Mouse (Mus musculus) spleen, embryonic (tissue): ENCODE measurements around the gene Ccdc182.

Experiments
- CTCF ChIA-PET: fragments of 350-600 bp; sonication (Branson Sonifier 250); formaldehyde crosslinking; loops from one replicate; lab custom pipeline; 2022; lab: Charles Lee

The Ccdc182 gene

DNA sequence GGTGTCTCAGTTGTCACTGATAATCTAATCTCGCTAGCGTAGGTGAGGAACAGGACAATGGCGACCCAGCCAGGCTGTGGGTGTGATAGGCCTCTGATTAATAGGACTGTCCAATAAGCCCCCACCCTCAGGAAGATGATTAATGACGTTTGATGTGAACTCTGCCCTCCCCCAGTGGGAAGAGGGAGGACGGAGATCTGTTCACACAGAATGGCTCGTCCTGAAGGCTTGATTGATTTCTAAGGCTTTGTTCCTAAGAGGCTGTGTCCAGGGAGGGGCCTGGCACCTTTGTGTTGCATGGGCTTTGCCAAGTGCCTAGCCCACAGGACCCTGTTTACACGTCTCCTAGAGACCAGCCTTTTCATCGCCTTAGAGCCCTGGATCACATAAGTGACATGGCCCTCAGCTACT, 13.4 kb upstream of the Ccdc182 start:
- CTCF ChIA-PET = interaction anchor here (0.6 kb wide), 1 partner anchor 9 kb away, joined by 4 read pairs; no protein-coding TSS in a partner anchor

DNA sequence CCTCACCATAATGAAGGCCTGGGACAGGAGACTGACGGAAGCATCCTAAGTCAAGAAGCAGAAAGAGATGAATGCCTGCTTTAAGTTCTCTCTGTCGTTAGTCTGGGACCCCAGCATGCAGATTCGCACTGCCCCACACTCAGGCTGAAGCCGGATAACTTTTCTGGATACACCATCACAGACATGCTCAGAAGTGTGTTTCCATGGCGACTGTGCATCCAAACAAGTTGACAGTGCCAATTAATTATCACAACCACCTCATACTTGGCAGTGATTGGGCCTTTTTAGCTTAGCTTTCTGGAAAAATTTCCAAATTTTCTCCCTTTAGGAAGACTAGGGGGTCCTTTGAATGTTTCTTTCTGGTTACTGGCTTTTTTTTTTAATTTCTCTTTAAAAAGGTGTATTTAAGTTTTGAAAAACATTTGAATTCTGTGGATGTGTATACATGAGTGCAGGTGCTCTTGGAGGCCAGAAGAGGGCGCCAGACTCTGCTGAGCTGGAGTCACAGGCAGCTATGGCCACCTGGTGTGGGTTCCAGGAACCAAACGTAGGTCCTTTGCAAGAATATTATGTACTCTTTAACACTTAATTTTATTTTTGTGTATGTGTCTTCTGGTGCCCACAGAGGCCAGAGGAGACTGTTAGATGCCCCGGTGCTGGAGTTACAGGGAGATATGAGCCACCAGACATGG, 12.3 kb upstream of the Ccdc182 start:
- CTCF ChIA-PET = no interaction called here

DNA sequence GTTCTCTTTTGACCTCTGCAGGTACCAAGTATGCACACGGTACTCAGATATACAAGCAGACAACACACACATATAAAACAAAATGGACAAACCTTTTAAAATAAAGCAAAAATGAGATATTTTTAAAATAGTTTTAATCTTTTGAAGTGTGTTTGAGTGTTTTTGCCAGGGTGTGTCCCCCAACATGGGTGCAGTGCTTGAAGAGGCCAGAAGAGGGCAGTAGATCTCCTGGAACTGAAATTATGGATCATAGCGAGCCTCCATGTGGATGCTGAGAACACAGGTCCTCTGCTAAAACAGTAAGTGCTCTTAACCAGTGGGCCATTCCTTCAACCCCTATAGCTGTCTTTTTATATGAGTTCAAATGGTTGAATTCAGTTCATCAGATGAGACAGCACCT, 11.3 kb upstream of the Ccdc182 start:
- CTCF ChIA-PET = no interaction called here

DNA sequence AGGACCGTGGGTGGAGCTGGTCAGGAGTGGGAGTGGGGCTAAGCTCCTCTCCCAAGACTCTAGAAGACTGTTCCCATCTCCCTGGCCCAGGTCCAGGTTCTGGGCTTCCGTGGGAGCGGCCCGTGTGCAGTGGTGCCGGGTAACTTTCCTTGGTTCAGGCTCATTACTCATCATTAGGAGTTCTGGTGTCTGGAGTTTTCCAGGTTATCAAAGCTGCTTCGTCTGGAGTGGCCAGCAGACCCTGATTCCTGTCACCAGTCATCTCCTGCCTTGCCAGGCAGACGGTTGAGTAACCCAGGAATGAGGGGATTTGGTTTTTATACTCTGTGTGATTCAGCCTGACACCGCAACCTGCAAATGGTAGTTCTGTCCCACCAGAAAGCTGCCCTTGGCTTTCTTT, 7.8 kb upstream of the Ccdc182 start:
- CTCF ChIA-PET = interaction anchor here (0.6 kb wide), 1 partner anchor 229 kb away, joined by 3 read pairs; no protein-coding TSS in a partner anchor

DNA sequence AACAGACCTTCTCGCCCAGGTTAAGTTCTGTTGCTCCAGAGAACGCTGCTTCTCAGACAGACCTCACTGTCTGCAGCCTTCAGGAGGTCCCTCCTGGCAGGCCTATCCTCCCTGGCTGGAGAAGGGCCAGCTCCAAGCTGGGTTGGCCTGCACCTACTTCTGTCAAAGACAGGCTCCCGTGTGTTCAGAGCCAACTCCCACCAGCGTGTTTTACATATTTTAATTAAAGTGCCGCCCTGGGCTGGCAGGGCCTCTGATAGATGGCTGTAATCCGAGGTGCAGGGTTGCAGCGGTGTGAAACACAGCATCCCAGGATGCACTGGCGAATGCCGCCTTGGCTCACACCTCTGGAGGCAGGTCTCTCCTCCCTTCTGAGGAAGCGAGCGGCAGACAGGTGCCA, 5.5 kb upstream of the Ccdc182 start:
- CTCF ChIA-PET = no interaction called here

DNA sequence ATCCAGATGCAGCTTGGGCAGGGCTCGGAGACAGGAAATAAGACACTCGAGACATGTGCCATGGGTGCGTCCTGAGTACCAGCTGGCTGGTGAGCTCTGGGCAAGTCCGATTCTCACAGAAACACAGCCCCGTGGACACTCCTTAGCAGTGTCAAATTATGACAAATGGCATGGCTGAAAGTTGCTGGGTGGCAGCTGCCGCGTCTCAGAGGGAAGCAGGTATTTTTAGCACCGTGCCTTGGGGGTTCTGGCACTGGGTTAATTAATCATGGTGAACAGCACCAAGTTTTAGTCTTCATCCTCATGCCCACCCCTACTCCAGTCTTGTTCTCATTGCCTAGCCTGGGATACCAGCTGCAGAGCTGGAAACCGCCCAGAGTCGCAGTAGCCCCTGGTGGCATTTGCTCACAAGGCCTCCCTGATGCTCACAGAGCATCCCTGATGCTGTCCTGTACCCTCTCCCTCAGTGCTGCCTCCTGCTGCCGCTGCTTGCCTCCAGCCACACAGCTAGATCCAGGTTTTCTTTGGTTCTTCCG, 5.0 kb upstream of the Ccdc182 start:
- CTCF ChIA-PET = interaction anchor here (0.6 kb wide), 1 partner anchor 9 kb away, joined by 4 read pairs; no protein-coding TSS in a partner anchor

DNA sequence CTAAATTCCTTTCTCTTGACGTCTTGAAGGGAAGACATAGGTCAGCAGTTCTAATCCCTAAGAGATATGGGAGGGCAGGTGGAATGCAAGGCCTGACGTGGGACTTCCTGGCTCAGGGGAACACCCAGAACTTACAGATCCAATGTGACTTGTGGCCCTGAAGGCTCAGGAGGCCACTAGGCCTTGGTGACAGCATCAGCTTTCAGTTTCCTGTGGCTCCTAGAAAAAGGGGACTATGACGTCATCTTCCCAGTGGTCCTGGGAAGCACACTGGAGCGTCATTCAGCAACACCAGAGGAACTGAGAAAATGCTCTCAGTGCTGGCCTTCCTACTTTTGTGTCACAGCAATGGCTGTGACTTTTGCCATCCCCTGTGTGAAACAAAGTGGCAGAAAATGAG, 2.6 kb upstream of the Ccdc182 start:
- CTCF ChIA-PET = no interaction called here

DNA sequence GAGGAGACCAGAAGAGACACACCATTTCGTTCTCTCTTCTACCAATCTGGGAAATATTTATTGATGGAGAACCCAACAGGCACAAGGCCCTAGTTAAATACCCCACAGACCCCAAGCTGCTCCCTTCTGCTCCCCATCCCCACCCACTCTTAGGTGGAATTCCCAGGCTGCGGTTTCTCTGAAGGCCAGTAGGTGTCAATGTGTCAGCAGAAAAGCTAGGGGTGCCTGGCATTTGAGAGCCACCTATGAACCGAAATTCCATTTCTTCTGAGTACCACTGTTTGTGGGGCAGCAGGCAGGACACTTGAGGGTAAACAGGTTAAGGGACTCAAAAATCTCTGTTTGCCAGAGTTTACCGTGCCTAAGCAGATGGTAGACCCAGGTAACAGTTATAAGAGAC, 2.2 kb upstream of the Ccdc182 start:
- CTCF ChIA-PET = no interaction called here

DNA sequence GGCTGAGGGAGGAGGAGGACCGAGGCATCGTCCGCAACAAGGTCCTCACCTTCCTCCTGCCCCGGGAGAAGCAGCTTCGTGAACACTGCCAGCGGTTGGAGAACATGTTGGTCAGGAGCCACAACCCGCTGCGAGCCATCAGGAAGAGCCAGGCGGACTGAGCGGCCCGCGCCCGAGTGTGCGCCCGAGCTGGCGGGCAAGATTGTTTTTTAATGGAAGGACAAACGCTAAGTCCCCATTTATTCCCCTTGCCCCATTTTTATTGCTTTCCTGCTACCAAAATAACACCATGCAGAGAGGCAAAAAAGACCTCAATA, 494 bp downstream of the Ccdc182 start:
- CTCF ChIA-PET = no interaction called here

DNA sequence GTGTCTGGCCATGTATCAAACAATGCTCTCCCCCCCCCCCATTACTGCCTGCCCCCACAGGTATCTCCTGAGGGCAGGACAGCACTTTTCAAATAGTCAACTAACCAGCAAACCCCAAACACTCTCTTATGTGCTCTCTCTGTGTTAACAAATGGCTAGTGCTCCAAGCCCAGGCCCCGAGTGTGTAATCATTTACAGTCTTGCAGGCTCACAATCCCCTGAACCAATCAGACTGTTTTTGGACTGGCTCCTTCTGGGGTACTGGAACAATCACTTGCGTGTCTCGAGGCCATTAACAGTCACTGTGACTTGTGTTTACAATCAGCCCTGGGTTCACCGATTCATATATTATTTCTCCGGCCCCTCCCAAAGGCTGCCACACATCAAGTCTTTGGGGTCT, 1.4 kb downstream of the Ccdc182 start:
- CTCF ChIA-PET = no interaction called here

DNA sequence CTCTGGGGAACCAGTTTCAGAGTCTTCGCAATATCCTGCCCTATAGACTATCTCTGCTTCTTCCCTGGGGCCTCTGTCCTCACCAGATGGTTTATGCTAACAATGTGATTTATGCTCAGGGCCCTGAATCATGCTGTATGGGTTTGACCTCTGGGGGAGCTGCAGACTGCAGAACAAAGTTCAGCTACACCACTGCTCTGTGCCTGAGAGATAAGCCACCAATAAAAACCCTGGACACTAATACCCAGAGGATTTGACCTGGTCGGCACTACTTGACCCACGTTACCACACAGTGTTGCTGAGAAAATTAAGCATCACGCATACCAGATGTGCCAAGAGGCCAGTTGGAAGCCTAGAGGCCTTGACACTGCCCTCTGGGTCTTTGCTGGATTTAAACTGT, 3.7 kb downstream of the Ccdc182 start:
- CTCF ChIA-PET = no interaction called here

DNA sequence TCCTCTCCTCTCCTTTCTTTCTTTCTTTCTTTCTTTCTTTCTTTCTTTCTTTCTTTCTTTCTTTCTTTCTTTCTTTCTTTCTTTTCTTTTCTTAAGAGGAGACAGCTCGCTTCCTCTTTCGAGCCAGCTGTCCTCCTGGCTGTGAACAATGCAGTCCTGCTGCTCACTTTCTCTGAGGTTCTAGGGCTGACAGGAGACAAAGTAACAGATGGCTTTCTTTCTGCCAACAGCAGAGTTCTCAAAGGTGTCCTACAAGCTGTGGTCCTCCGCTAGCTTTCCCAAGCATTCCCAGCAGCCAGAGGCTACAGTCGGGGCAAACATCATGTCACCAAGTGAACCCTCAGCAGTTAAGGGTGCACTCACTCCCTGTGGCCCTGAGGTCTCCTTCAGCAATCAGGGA, 5.5 kb downstream of the Ccdc182 start:
- CTCF ChIA-PET = interaction anchor here (0.6 kb wide), 1 partner anchor 360 kb away, joined by 4 read pairs; no protein-coding TSS in a partner anchor

DNA sequence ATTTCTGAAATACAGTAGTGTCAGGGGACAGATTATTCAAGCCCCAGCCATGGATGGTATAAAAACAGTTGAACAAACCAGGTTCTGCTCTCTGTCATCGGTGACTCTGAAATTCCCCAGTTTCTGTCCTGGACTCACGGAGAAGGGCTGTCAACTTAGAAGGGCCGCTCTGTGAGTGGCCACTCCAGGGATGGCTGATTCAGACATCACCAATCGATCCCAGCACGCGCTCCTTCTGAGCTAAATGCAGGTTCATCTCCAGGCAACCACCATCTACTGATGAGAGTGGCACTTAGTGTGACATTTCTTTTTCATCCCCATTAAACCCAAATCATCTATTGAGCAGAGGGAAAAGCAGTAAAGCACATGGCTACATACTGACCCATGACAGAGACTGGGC, 7.8 kb downstream of the Ccdc182 start:
- CTCF ChIA-PET = no interaction called here

DNA sequence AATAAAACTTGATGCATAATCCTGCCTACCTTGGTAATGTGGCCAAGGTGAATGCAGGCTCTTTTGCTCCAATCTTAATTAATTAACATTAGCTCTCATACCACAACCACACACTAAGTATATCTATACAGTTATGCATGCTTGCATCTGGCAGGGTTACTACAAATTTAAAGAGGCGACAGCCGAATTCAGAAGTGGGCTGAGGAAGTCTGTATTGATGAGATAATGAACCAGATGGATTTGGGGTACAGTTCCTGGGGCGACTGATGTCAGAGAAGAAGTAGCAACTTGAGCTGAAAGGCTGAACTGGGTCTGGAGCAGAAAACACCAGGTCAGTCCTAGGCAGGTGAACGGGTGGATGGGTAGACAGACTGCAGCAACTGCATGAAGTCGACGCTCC, 11.9 kb downstream of the Ccdc182 start:
- CTCF ChIA-PET = interaction anchor here (0.6 kb wide), 1 partner anchor 120 kb away, joined by 3 read pairs; no protein-coding TSS in a partner anchor

DNA sequence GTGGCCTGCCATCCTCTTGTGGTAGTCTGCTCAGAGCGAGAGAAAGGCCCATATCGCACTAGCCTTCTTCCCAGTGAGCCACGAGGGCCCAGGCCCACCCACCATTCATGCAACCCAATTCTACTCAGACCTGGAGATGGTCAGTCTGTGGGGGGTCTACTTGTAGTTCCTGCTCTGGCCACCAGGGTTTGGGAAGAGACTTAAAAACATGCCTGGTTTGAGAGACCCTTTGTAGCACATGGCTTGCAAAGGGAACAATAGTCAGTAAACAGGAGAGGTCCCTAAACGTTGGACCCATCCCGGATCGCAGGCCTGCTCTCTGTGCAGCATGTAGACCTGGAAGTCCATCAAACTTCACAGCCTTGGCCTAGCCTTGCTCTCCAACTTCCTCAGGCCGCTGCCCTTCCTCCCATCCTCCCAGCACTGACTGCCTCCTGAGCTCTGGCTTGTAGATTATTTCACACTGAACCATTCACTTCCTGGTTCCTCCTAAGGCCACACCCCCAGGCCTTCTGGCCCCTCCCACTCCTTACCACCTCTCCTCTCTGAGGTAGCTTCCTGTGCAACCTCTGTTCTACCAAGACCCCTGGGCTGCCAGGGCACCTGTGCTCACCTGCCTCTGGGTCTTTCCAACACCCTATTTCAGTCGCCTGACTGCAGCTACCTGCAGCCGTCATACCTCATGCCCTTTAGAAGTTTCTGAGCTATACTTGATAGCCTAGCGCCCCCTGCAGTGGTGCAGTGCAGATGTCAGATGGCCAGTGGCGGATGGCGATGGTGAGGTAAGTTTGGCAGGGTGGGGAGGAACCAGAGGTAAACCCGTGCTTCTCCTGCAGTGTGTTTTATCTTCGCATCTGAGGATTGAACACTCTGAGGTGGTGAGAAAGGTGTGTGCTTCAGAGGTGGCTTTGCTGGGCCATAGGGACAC, 14.0 kb downstream of the Ccdc182 start:
- CTCF ChIA-PET = no interaction called here

DNA sequence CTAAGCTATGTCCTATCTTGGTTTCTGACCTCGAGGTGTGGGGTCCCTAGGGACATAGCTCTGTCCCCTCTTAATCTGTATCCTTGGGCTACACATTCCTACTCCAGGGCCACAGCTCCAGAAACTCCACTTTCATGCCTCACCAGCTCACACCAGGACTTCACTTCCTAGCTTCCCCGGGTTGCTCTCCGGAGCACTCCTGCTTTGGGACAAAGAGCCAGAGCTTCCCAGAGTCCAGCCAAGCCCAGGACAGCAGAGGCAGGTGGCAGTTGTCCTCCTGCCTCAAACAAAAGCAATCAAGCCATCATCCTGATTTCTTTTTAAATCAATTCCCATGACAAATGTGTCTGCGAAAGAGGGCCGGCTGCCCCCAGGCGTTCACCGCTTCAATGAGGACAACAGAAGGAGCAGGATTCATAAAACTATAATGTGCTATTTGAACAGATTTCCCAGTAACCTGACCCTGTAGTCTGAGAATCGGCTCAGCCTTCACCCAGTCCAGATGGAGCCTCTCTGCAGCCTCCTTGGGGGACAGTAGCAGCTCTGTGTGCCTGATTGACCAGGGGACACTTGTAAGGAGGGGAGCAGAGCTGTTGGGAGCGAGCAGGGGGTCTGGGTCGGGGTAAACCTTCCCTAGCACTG, 15.3 kb downstream of the Ccdc182 start:
- CTCF ChIA-PET = no interaction called here

DNA sequence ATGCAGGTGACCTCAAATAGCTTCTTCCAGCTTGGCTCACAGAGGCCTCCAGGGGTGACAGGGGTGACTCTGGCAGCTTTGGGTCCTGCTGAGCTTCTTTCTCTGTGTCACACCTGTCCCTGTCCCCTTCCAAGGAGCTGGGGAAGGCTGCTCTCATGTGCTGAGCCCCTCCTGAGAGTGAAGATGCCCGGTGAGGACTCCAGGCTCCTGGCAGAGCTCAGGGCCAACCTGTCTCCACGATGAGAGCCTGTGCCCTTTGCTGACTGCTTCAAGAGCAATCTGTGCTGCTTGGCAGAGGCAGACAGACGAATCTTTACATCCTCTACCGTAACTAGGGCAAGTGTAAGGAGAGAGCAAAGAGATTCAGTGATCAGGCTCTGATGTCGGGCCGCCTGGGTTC, 16.9 kb downstream of the Ccdc182 start:
- CTCF ChIA-PET = no interaction called here

DNA sequence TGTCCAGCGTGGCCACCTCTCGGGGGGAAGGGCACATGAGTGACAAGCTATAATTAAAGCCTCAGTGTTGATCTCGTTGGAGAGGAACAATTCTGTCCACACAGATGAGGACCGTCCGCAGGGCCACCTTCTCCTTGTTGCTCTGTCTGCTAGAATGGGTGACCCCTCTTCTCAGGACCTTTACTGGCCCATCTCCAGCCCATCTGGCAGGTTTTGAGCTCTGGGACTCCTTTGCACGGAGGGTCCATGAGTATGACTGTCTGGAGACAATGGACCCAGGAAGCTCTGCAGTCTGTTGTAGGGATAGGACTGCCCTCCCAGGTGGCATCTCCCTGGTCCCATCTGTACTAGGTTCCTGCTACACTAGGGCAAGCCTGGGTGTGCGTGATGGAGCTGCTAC, 17.7 kb downstream of the Ccdc182 start:
- CTCF ChIA-PET = interaction anchor here (0.6 kb wide), 1 partner anchor 52 kb away, joined by 6 read pairs; no protein-coding TSS in a partner anchor

DNA sequence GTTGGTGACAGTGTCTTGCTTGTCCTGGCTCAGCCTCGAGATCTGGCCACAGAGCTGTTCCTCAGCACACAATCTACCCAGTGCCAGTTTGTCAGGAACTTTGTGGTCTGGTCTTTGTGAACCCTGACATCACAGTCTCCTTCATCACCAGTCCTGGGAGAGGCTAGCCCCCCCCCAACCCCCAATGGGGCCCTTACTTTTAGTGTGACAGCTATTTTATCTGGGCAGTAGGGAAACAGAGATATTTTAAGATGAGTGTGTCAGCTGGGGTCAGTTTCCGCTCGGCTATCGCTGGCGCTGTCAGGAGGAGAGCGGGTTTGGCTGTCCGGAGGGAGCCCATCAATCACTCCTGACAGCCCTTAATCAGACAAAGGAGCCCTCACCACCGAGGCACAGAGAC, 19.7 kb downstream of the Ccdc182 start:
- CTCF ChIA-PET = no interaction called here

DNA sequence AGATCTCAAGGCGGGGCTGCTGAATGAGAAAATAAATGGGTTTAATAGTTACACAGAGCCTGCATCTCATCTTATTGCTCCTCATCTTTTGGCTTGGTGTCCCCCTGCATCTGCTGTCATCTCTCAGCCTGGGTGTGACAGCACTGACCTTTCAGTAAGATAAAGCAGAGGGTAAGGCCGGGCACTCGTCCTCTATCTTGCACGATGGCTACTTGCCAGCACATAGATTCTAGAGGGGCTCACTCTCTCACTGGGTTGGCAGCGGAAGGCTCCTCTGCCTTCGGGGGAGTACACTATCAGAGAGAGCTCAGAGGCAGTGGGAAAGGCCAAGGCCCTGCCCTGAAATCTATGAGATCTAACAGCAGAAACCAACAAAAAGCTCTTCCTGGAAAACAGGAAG, 20.6 kb downstream of the Ccdc182 start:
- CTCF ChIA-PET = no interaction called here

DNA sequence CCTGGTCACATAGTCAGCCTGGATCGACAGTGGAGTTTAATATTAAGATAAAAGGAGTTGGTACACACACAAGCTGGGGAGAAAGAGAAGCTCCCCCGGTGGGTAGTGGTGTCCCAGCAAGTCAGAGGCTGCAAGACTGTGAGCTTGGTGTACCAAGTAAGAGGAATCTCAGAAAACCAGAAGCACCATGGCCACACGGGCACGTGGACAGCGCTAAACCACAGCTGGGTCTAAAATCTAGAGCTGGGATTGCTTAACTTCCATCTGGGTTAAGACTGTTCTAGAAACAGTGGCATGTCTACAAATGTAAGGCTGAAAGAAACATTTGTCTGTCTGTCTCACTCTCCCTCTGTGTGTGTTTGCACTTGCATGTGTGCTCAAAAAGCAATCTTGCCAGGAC, 21.5 kb downstream of the Ccdc182 start:
- CTCF ChIA-PET = no interaction called here

DNA sequence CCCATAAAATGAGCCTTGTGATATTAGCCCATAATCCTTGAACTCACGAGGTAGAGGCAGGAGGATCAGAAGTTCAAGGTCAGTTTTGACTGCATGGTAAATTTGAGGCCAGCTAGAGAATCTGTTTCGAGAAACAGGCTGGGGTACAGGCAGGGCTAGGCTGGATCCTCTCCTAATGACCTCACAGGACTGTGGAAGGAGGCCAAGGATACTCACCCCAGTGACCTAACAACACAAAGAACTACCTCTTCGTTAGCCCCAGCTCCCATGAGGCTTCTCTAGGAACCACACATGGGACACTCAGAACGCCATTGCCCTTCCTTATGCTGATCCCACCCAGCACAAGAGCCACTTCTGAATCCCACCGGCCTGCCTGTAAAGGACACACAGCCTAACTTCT, 25.0 kb downstream of the Ccdc182 start:
- CTCF ChIA-PET = no interaction called here
